Mouse (Mus musculus): ENCODE results near the gene Pitpnm2.

DNA sequence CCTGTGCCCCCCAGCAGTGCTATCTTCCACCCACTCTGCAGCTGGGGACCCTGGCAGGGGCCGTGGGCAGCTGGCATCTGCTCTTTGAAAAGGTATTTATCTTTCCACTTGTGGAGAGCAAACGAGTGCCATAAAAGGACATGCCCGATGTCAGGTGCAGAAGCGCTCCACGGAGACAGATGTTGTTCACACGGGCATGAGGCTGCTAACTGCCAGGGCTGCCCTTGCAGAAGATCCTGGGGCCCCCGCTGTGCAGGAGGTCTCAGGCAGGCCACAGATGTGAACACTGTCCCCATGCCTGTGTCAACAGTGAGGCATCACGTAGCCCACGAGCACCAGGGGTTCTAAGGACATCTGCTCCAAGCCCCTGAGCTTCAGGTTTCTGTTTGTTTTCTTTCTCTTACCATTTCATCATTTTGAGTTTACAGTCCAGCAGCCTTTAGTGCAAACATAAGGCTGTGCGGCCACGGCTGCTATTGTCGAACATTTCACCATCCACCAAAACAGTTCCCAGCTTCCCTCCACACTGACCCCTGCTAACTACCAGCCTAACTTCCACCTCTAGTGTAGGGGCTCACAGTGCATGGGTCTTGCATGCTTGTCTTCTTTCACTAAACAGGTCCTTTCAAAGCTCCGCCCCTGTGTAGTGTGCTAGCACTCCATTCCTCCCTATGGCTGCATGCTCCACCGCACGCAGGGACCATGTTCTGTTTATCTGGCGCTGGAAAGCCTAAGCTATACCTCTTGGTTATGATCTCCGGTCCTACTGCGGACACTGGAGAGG, 17.0 kb downstream of the Pitpnm2 start:
- TF ChIP-seq POLR2A (IDR thresholded peaks at IDR 0.05; ENCODE audit: borderline replicate concordance, control insufficient read depth, low read depth, low read length) (no peak), CTCF (IDR thresholded peaks at IDR 0.05; ENCODE audit: control insufficient read depth, insufficient read depth, low read length) (no peak)

Data from bone marrow, adult 2 months (tissue).